Mouse (Mus musculus) spleen, adult 2 months (tissue): ENCODE results near the gene Flt3. TPM values are rescaled to one million over a fixed set of nuclear protein-coding genes. Genes with fewer than 3 reads are reported as not detected.
A peak's percentile ranks its signal among the peaks of the same experiment; 100 is the strongest.

Experiments used
- DNase-seq, 2 experiments: peaks; one replicate each; pipeline versions ENCODE4 v3.0.0 to v3.0.0-alpha.2; 2012 to 2021; ENCODE audit warnings: low spot score in 2 of 2, low read depth in 1 of 2
- H3K27ac ChIP-seq: fragments of 200-500 bp; 2 replicates; pipeline ENCODE4 v1.5.1; 2012; ENCODE audit warnings: low read length, inconsistent platforms; ENCODE audit not compliant: insufficient read depth
- H3K27me3 ChIP-seq: fragments of 200-500 bp; 2 replicates; pipeline ENCODE4 v1.6.1; 2012; ENCODE audit warnings: mild to moderate bottlenecking, moderate library complexity, low read length, inconsistent platforms; ENCODE audit not compliant: control insufficient read depth, insufficient read depth
- H3K36me3 ChIP-seq: fragments of 200-500 bp; 2 replicates; pipeline ENCODE4 v1.6.1; 2012; ENCODE audit warnings: mild to moderate bottlenecking, low read length, inconsistent platforms; ENCODE audit not compliant: control insufficient read depth, insufficient read depth
- H3K4me1 ChIP-seq: fragments of 200-500 bp; 2 replicates; pipeline ENCODE4 v1.6.1; 2011; ENCODE audit warnings: inconsistent platforms; ENCODE audit not compliant: control insufficient read depth, insufficient read depth, insufficient read length
- H3K4me3 ChIP-seq: fragments of 200-500 bp; 2 replicates; pipeline ENCODE4 v1.5.1; 2011; ENCODE audit warnings: mild to moderate bottlenecking, inconsistent platforms; ENCODE audit not compliant: insufficient read depth, insufficient read length; ENCODE audit errors: extremely low read depth
- CTCF ChIP-seq: fragments of 200-500 bp; IDR thresholded peaks from 2 replicates; pipeline ENCODE4 v1.5.1; 2011; ENCODE audit warnings: mild to moderate bottlenecking, inconsistent platforms; ENCODE audit not compliant: insufficient read depth, insufficient read length, insufficient replicate concordance; ENCODE audit errors: extremely low read depth
- POLR2A ChIP-seq: fragments of 200-500 bp; IDR thresholded peaks from 2 replicates; pipeline ENCODE4 v1.6.1; 2011; ENCODE audit warnings: low read depth, low read length, inconsistent platforms
- WGBS: fragments of 180-500 bp; shearing (Covaris S2); methylation state at CpG from one replicate; pipeline ENCODE4 v1.1.7; 2018; 5-methylcytosine and 5-hydroxymethylcytosine counted together
- polyA plus RNA-seq: library from polyadenylated mRNA; depleted of rRNA; stranded (reverse); fragments of >200 nt; gene quantifications from 2 replicates; pipeline ENCODE4 v1.2.3, GENCODE M21; 2012

Flt3 gene
- polyA plus RNA-seq, 1 experiment: 6.5 TPM

- no peak overlapping the region for H3K4me3 ChIP-seq
- peaks cover 11% of the 10 kb centered on the region for H3K4me1 ChIP-seq
- no peaks in the 10 kb centered on the region for H3K27me3 ChIP-seq
- H3K36me3 ChIP-seq: peaks cover 3% of the 10 kb centered on the region; the same call in 1 of the 2 replicates
- TF ChIP-seq POLR2A (no peak), CTCF (no peak)
- DNase-seq: no peak
- 75% methylated on average over 1 of the region's 1 CpGs for WGBS
- H3K27ac ChIP-seq: no peak overlapping the region
Observed at GRCm38 (mm10) chr5:147441979-147442378, 41.7 kb upstream of the Flt3 start.

DNA sequence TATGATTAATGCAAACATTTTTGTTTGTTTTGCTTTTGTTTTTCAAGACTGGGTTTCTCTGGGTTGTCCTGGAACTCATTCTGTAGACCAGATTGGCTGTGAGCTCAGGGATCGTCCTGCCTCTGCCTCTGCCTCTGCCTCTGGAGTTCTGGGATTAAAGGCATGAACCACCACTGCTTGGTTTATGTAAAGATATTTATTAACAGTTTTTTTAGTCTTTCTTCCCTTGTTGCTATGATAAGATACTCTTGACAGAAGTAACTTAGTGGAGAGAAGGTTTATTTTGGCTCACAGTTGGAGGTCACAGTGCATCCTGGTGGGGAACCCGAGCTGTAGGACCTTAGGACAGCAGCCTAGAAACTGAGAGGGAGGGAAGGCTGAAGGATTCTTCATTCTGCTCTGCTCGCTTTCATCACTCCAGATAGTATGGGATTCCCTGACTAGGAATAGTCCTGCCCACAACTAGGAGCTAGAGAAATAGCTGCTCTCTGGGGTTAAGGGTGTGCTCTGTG lies 40.8 kb upstream of the Flt3 start:
- TF ChIP-seq CTCF (no peak), POLR2A (no peak)
- no peak overlapping the region for H3K4me3 ChIP-seq
- no peak for DNase-seq
- peaks cover 8% of the 10 kb centered on the region for H3K4me1 ChIP-seq
- no peak overlapping the region for H3K27ac ChIP-seq
- peaks cover 3% of the 10 kb centered on the region; the same call in 1 of the 2 replicates for H3K36me3 ChIP-seq
- no peaks in the 10 kb centered on the region for H3K27me3 ChIP-seq
- 75% methylated on average over 3 of the region's 3 CpGs for WGBS

DNA sequence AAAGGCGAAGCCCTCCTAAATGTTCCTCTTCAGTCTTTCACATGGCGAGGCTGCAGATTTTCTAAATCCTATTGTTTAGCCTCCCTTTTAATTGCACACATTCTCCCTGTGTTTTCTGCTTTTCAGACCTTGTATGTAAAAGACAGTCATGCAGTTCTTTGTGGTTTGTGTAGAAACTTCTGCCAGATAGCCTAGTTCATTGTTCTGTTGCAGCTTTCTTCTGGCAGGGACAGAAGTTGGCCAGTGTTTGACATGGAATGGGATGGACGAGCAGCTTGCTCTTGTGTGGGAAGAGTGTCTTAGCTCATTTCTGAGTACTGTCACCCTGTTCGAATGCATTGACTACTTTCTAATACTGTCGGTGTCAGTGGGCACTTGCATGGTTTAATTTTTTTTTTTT lies 36.2 kb upstream of the Flt3 start:
- TF ChIP-seq CTCF (no peak), POLR2A (no peak)
- Histone ChIP-seq H3K4me1 (peaks cover 28% of the 10 kb centered on the region), H3K27ac (no peak overlapping the region), H3K36me3 (peaks cover 1% of the 10 kb centered on the region; the same call in 1 of the 2 replicates), H3K27me3 (no peaks in the 10 kb centered on the region), H3K4me3 (no peak overlapping the region)
- WGBS: 62% methylated on average over 5 of the region's 5 CpGs
- DNase-seq: no peak

GRCm38 (mm10) chr5:147435751-147436150 lies 35.5 kb upstream of the Flt3 start:
- TF ChIP-seq POLR2A: no peak
- TF ChIP-seq CTCF: no peak
- Histone ChIP-seq H3K4me1 (peaks cover 24% of the 10 kb centered on the region), H3K4me3 (no peak overlapping the region), H3K36me3 (no peaks in the 10 kb centered on the region), H3K27me3 (no peaks in the 10 kb centered on the region), H3K27ac (no peak overlapping the region)
- 46% methylated on average over 2 of the region's 2 CpGs for WGBS
- no peak for DNase-seq

GRCm38 (mm10) chr5:147435224-147435623 lies 34.9 kb upstream of the Flt3 start:
- TF ChIP-seq POLR2A (no peak), CTCF (no peak)

DNA sequence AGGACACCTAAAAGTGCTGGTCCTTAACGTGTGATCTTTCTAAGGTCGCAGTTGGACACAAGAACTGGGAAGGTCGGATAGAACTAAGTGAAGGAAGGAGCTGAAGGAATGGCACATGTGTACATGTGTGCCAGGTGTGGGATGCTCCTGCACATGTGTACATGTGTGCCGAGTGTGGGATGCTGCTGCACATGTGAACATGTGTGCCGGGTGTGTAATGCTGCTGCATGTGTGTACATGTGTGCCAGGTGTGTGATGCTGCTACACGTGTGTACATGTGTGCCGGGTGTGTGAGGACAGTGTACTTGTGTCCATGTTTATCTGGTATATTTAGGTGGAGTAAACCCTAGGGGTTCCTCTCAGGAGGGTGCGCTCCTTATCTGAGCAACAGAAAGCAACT lies 32.6 kb upstream of the Flt3 start:
- H3K4me1 ChIP-seq: peaks cover 24% of the 10 kb centered on the region

More at GRCm38 (mm10) chr5:147435224-147435623, 34.9 kb upstream of the Flt3 start:
- Histone ChIP-seq H3K27ac (no peak overlapping the region; the same call in 1 of the 2 replicates), H3K36me3 (no peaks in the 10 kb centered on the region), H3K27me3 (no peaks in the 10 kb centered on the region), H3K4me1 (peaks cover 24% of the 10 kb centered on the region), H3K4me3 (no peak overlapping the region)
- DNase-seq: no peak
- 15% methylated on average over 4 of the region's 4 CpGs for WGBS

DNA sequence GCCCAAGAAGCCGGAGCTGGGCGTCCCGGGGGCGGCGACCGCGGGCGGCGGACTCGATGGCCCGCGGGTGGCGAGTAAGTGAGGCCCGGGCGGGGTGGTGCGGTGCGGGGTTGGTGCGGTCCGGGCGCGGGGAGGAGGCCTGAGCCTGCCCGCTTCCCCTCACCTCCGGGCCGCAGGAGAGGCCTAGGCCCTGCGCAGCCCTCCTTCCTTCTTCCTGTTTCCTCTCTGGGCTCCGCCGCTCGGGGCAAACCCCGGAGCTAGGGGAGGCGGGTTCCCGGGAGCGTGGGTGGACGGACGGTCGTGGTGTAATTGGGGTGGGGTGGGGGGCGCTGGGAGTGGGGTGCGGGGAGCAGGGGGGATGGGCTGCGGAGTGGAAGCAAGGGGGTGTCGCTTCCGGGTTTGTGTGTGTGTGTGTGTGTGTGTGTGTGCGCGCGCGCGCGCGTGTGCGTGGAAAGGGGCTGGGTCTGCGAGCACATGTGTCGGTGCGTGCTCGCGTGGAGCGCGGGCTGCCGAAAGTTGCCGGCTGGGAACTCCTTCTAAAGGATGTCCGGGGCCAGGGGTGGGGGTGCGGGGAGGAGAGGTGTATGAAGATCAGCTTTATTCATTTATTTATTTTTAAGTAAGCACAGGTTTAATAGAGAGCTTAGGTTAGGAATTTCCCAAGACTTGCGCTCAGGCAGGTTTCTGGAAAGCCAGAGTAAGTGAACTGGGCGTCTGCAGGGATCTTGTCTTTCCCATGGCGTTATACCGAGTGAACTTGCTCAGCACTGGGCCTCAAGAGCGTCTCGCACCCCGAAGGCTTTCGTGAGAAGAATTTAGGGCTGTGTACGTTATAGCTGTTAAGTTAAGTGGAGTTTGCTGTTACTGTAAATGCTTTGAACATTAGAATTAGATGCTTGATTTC lies 30.9 kb upstream of the Flt3 start:
- WGBS: under 1% methylated on average over 64 of the region's 68 CpGs
- DNase-seq: peak; percentile 41 to 72
- H3K4me1 ChIP-seq: peaks cover 20% of the 10 kb centered on the region; the same call in 1 of the 2 replicates
- peak overlapping the region; percentile 99 for H3K27ac ChIP-seq
- TF ChIP-seq CTCF (no peak), POLR2A (peak; percentile 2; the same call in 1 of the 2 replicates)
- H3K36me3 ChIP-seq: no peaks in the 10 kb centered on the region
- H3K27me3 ChIP-seq: no peaks in the 10 kb centered on the region
- H3K4me3 ChIP-seq: peak overlapping the region; percentile 63

More for the DNA sequence above, 32.6 kb upstream of the Flt3 start:
- H3K27ac ChIP-seq: no peak overlapping the region
- H3K4me3 ChIP-seq: no peak overlapping the region
- no peaks in the 10 kb centered on the region for H3K27me3 ChIP-seq
- no peak for TF ChIP-seq POLR2A
- TF ChIP-seq CTCF: no peak
- WGBS: 54% methylated on average over 8 of the region's 8 CpGs
- no peak for DNase-seq
- H3K36me3 ChIP-seq: no peaks in the 10 kb centered on the region
